Mouse (Mus musculus) spleen, embryonic (tissue): Measurements from ENCODE around the gene Trnau1ap.

Experiments used
- CTCF ChIA-PET: fragments of 350-600 bp; sonication (Branson Sonifier 250); formaldehyde crosslinking; loops from one replicate; lab custom pipeline; 2022; lab: Charles Lee

Trnau1ap gene

GRCm38 (mm10) chr4:132301965-132302938 lies 27.1 kb downstream of the Trnau1ap start:
- CTCF ChIA-PET = no interaction called here

- CTCF ChIA-PET = interaction anchor here (0.6 kb wide), 1 partner anchor 398 kb away, joined by 3 read pairs; no protein-coding TSS in a partner anchor
Observed at GRCm38 (mm10) chr4:132301486-132301885, 27.9 kb downstream of the Trnau1ap start.

GRCm38 (mm10) chr4:132299849-132300248 lies 29.5 kb downstream of the Trnau1ap start:
- CTCF ChIA-PET = interaction anchor here (1.7 kb wide), 1 partner anchor 10 kb away, joined by 6 read pairs; no protein-coding TSS in a partner anchor

GRCm38 (mm10) chr4:132295696-132296390 lies 33.5 kb downstream of the Trnau1ap start:
- CTCF ChIA-PET = interaction anchor here (0.5 to 1.1 kb wide), 2 partner anchors 13 to 215 kb away, joined by 4 to 5 read pairs; no protein-coding TSS in a partner anchor

- CTCF ChIA-PET = no interaction called here
Observed at GRCm38 (mm10) chr4:132293682-132294240, 35.6 kb downstream of the Trnau1ap start.

- CTCF ChIA-PET = no interaction called here
Observed at GRCm38 (mm10) chr4:132292988-132293387, 36.4 kb downstream of the Trnau1ap start.

GRCm38 (mm10) chr4:132291624-132292335 lies 37.6 kb downstream of the Trnau1ap start:
- CTCF ChIA-PET = interaction anchor here (0.5 to 0.7 kb wide), 4 partner anchors 18 to 240 kb away, joined by 3 to 15 read pairs (median 6); no protein-coding TSS in a partner anchor

GRCm38 (mm10) chr4:132291056-132291455 lies 38.3 kb downstream of the Trnau1ap start:
- CTCF ChIA-PET = interaction anchor here (0.6 to 0.7 kb wide), 3 partner anchors 17 to 241 kb away, joined by 3 to 15 read pairs (median 4); no protein-coding TSS in a partner anchor

GRCm38 (mm10) chr4:132288840-132289239 lies 40.5 kb downstream of the Trnau1ap start:
- CTCF ChIA-PET = interaction anchor here (0.6 kb wide), 1 partner anchor 139 kb away, joined by 3 read pairs; no protein-coding TSS in a partner anchor

GRCm38 (mm10) chr4:132275949-132276348 lies 53.4 kb downstream of the Trnau1ap start:
- CTCF ChIA-PET = no interaction called here

GRCm38 (mm10) chr4:132274156-132274862 lies 55.0 kb downstream of the Trnau1ap start, which contains the start of gene Taf12:
TSS of gene Taf12 (plus strand) at chr4:132274375.
- CTCF ChIA-PET = interaction anchor here (0.6 to 1.1 kb wide), 2 partner anchors 11 to 17 kb away, joined by 3 to 4 read pairs; no protein-coding TSS in a partner anchor

- CTCF ChIA-PET = no interaction called here
Observed at GRCm38 (mm10) chr4:132273166-132273565, 56.2 kb downstream of the Trnau1ap start.

- CTCF ChIA-PET = interaction anchor here (0.5 to 0.6 kb wide), 3 partner anchors 58 to 236 kb away, joined by 3 to 4 read pairs (median 3); no protein-coding TSS in a partner anchor
Observed at GRCm38 (mm10) chr4:132269740-132270560, 59.4 kb downstream of the Trnau1ap start.

- CTCF ChIA-PET = no interaction called here
Observed at GRCm38 (mm10) chr4:132268871-132269739, 60.2 kb downstream of the Trnau1ap start.

GRCm38 (mm10) chr4:132266835-132267349 lies 62.4 kb downstream of the Trnau1ap start:
- CTCF ChIA-PET = interaction anchor here (0.6 to 0.7 kb wide), 2 partner anchors 8 to 381 kb away, joined by 4 to 16 read pairs; no protein-coding TSS in a partner anchor

GRCm38 (mm10) chr4:132263313-132263712 lies 66.0 kb downstream of the Trnau1ap start:
- CTCF ChIA-PET = no interaction called here

GRCm38 (mm10) chr4:132262358-132262616 lies 67.1 kb downstream of the Trnau1ap start:
- CTCF ChIA-PET = interaction anchor here (0.7 kb wide), 1 partner anchor 23 kb away, joined by 4 read pairs; no protein-coding TSS in a partner anchor
